In genomic region chr1:164788292-164788691, GRCm38 (mm10) we compare ENCODE assay signal across 16 mouse cellular contexts. TPM values are rescaled to one million over a fixed set of nuclear protein-coding genes. Genes with fewer than 3 reads are reported as not detected.
"Had no signal": no experiment of that assay in that cellular context is flagged by ENCODE, and none has a peak within 500 bp of the region (broad histone marks: within the 10 kb centered on the region; RNA-seq: fewer than 3 reads in every experiment).

No protein-coding gene starts in this region.

- H3K4me1 ChIP-seq: lung, embryonic 15.5 days; megakaryocyte, embryonic 14.5 days; midbrain, embryonic 15.5 days; neural tube, embryonic 13.5 days; stomach, embryonic 15.5 days had no signal

- H3K9ac ChIP-seq: limb, embryonic 13.5 days; liver, embryonic 14.5 days; lung, embryonic 15.5 days; midbrain, embryonic 15.5 days; neural tube, embryonic 13.5 days; stomach, embryonic 15.5 days had no signal

- H3K4me3 ChIP-seq: limb, embryonic 13.5 days; lung, embryonic 15.5 days; midbrain, embryonic 15.5 days; neural tube, embryonic 13.5 days; stomach, embryonic 15.5 days had no signal

- H3K4me2 ChIP-seq: limb, embryonic 13.5 days; lung, embryonic 15.5 days; midbrain, embryonic 11.5 days; midbrain, embryonic 15.5 days; neural tube, embryonic 13.5 days; stomach, embryonic 15.5 days had no signal

- H3K9me3 ChIP-seq: limb, embryonic 13.5 days; lung, embryonic 15.5 days; midbrain, embryonic 15.5 days; neural tube, embryonic 13.5 days; stomach, embryonic 15.5 days had no signal

- H3K27me3 ChIP-seq: limb, embryonic 13.5 days; lung, embryonic 15.5 days; megakaryocyte, embryonic 14.5 days; midbrain, embryonic 15.5 days; neural tube, embryonic 13.5 days; stomach, embryonic 15.5 days had no signal

- ATAC-seq: midbrain, embryonic 15.5 days had no signal

- DNase-seq: kidney, adult 18-20 months; kidney, postnatal 10 days; left cerebral cortex, postnatal 4 days; lung, postnatal 14 days; thymus, adult 2 months; thymus, postnatal 25 days had no signal

- H3K27ac ChIP-seq: limb, embryonic 13.5 days; liver, embryonic 14.5 days; lung, embryonic 15.5 days; macrophage; midbrain, embryonic 15.5 days; neural tube, embryonic 13.5 days; stomach, embryonic 15.5 days had no signal

- H3K36me3 ChIP-seq: limb, embryonic 13.5 days; lung, embryonic 15.5 days; midbrain, embryonic 15.5 days; neural tube, embryonic 13.5 days; stomach, embryonic 15.5 days had no signal

RNA-seq across cellular contexts. Expression of gene Dpt, which starts 8.2 kb away (rescaled TPM):
- polyA plus RNA-seq: kidney, embryonic 14.5 days; macrophage; midbrain, embryonic 11.5 days had no signal
